Mouse (Mus musculus): ENCODE measurements around the gene Trappc6a. TPM values are rescaled to one million over a fixed set of nuclear protein-coding genes. Genes with fewer than 3 reads are reported as not detected.

Trappc6a gene
- total and polyA plus RNA-seq, 3 experiments: 41.1 to 201 (median 72.2) TPM

GRCm38 (mm10) chr7:19466602-19467145 is 41.5 kb upstream of the Trappc6a start:
- TF ChIP-seq MYC (IDR thresholded peaks at IDR 0.05; ENCODE audit: low read depth, low read length) (no peak), MAX (IDR thresholded peaks at IDR 0.05; ENCODE audit: low read length) (no peak), SIN3A (IDR thresholded peaks at IDR 0.05; ENCODE audit: low read length) (no peak), RAD21 (IDR thresholded peaks at IDR 0.05; ENCODE audit: low read depth, low read length) (no peak), BHLHE40 (IDR thresholded peaks at IDR 0.05; ENCODE audit: low read depth, low read length) (no peak), SMC3 (IDR thresholded peaks at IDR 0.05; ENCODE audit: low read depth, low read length) (no peak), IRF4 (IDR thresholded peaks at IDR 0.05; ENCODE audit: low read depth, low read length) (no peak), KAT2A (IDR thresholded peaks at IDR 0.05; ENCODE audit: insufficient replicate concordance, low read length) (no peak), ETS1 (conservative IDR thresholded peaks at IDR 0.05; ENCODE audit: low read depth, low read length) (no peak), MAFK (IDR thresholded peaks at IDR 0.05; ENCODE audit: insufficient replicate concordance, low read length) (no peak), CTCF (conservative IDR thresholded peaks at IDR 0.05 in 1 of 2, IDR thresholded peaks at IDR 0.05 in 1 of 2; ENCODE audit: low read depth in 2 of 2, low read length in 2 of 2) (no peak), POLR2A (IDR thresholded peaks at IDR 0.05; ENCODE audit: low read depth, low read length) (no peak), ELF1 (IDR thresholded peaks at IDR 0.05; ENCODE audit: low read depth, low read length) (no peak), USF2 (conservative IDR thresholded peaks at IDR 0.05; ENCODE audit: low read depth, low read length) (no peak), GABPA (IDR thresholded peaks at IDR 0.05; ENCODE audit: insufficient replicate concordance, low read depth, low read length) (no peak)
- dilution Hi-C loops (cut with MboI; ENCODE audit: extremely low pct_ligation_motif_present, extremely low pct_unique_long_range_greater_than_20kb, low sequenced_read_pairs) (no loop called here), in situ Hi-C loops (cut with MboI; ENCODE audit: low pct_ligation_motif_present, low pct_unique_long_range_greater_than_20kb, low sequenced_read_pairs) (no loop called here)
- Histone ChIP-seq H3K4me3 (replicated peaks in 1 of 3; ENCODE audit: low read depth in 2 of 3, low read length in 2 of 3, poor library complexity in 1 of 3) (no peak overlapping the region), H3K4me1 (ENCODE audit: control insufficient read depth in 1 of 2, insufficient read depth in 2 of 2) (peaks cover 2 to 13% of the 10 kb centered on the region in 2 experiments; a peak in 3 of 4 replicates), H3K9ac (ENCODE audit: insufficient read depth, low read depth) (no peak overlapping the region), H3K4me2 (ENCODE audit: insufficient read depth, low read depth, poor library complexity, severe bottlenecking) (no peak overlapping the region), H3K27me3 (replicated peaks) (peaks cover 63% of the 10 kb centered on the region), H3K36me3 (replicated peaks in 1 of 2; ENCODE audit: control insufficient read depth in 1 of 2, insufficient read depth in 1 of 2, low read length in 1 of 2) (no peaks in the 10 kb centered on the region), H3K27ac (ENCODE audit: insufficient read depth, low read depth) (no peak overlapping the region), H3K79me2 (replicated peaks; ENCODE audit: control insufficient read depth, extremely low read depth, insufficient read depth, poor library complexity, severe bottlenecking) (no peaks in the 10 kb centered on the region), H3K9me3 (replicated peaks; ENCODE audit: low read length) (peaks cover 8% of the 10 kb centered on the region)
- DNase-seq (ENCODE audit: extremely low read depth): no peak

GRCm38 (mm10) chr7:19467638-19468037 is 40.6 kb upstream of the Trappc6a start:
- peaks cover 70% of the 10 kb centered on the region for H3K27me3 ChIP-seq (replicated peaks)
- H3K4me1 ChIP-seq (ENCODE audit: control insufficient read depth in 1 of 2, insufficient read depth in 2 of 2): peaks cover 2 to 16% of the 10 kb centered on the region in 2 experiments; a peak in 3 of 4 replicates
- no peak for TF ChIP-seq CHD1 (IDR thresholded peaks at IDR 0.05; ENCODE audit: low read depth, low read length)
- no peak for TF ChIP-seq JUND (conservative IDR thresholded peaks at IDR 0.05; ENCODE audit: low read depth, low read length)
- no peak for TF ChIP-seq MYC (IDR thresholded peaks at IDR 0.05; ENCODE audit: low read depth, low read length)
- TF ChIP-seq CTCF (conservative IDR thresholded peaks at IDR 0.05 in 1 of 2, IDR thresholded peaks at IDR 0.05 in 1 of 2; ENCODE audit: low read depth in 2 of 2, low read length in 2 of 2): no peak
- TF ChIP-seq JUN (IDR thresholded peaks at IDR 0.05; ENCODE audit: insufficient read depth, low read depth, low read length): no peak
- no peak for TF ChIP-seq SIN3A (IDR thresholded peaks at IDR 0.05; ENCODE audit: low read length)
- no peak for TF ChIP-seq MEF2A (IDR thresholded peaks at IDR 0.05; ENCODE audit: borderline replicate concordance, low read depth, low read length)
- TF ChIP-seq IRF4 (IDR thresholded peaks at IDR 0.05; ENCODE audit: low read depth, low read length): no peak
- TF ChIP-seq MAFK (IDR thresholded peaks at IDR 0.05; ENCODE audit: insufficient replicate concordance, low read length): no peak
- TF ChIP-seq TBP (conservative IDR thresholded peaks at IDR 0.05; ENCODE audit: low read depth, low read length): no peak
- no peak for TF ChIP-seq GABPA (IDR thresholded peaks at IDR 0.05; ENCODE audit: insufficient replicate concordance, low read depth, low read length)
- TF ChIP-seq E2F4 (IDR thresholded peaks at IDR 0.05; ENCODE audit: insufficient replicate concordance, low read depth, low read length): no peak
- TF ChIP-seq ZMIZ1 (IDR thresholded peaks at IDR 0.05; ENCODE audit: low read depth, low read length): no peak
- TF ChIP-seq SMC3 (IDR thresholded peaks at IDR 0.05; ENCODE audit: low read depth, low read length): no peak
- TF ChIP-seq POLR2AphosphoS2 (IDR thresholded peaks at IDR 0.05; ENCODE audit: low read depth, low read length): no peak
- TF ChIP-seq UBTF (IDR thresholded peaks at IDR 0.05; ENCODE audit: low read depth, low read length): no peak
- no peak for TF ChIP-seq PAX5 (IDR thresholded peaks at IDR 0.05; ENCODE audit: low read length)
- no peak for DNase-seq (ENCODE audit: extremely low read depth)
- H3K9ac ChIP-seq (ENCODE audit: insufficient read depth, low read depth): no peak overlapping the region
- H3K79me2 ChIP-seq (replicated peaks; ENCODE audit: control insufficient read depth, extremely low read depth, insufficient read depth, poor library complexity, severe bottlenecking): no peaks in the 10 kb centered on the region
- dilution Hi-C loops (cut with MboI; ENCODE audit: extremely low pct_ligation_motif_present, extremely low pct_unique_long_range_greater_than_20kb, low sequenced_read_pairs) (no loop called here), in situ Hi-C loops (cut with MboI; ENCODE audit: low pct_ligation_motif_present, low pct_unique_long_range_greater_than_20kb, low sequenced_read_pairs) (no loop called here)
- H3K4me2 ChIP-seq (ENCODE audit: insufficient read depth, low read depth, poor library complexity, severe bottlenecking): no peak overlapping the region
- no peak overlapping the region for H3K4me3 ChIP-seq (replicated peaks in 1 of 3; ENCODE audit: low read depth in 2 of 3, low read length in 2 of 3, poor library complexity in 1 of 3)
- no peak overlapping the region for H3K27ac ChIP-seq (ENCODE audit: insufficient read depth, low read depth)
- H3K36me3 ChIP-seq (replicated peaks in 1 of 2; ENCODE audit: control insufficient read depth in 1 of 2, insufficient read depth in 1 of 2, low read length in 1 of 2): no peaks in the 10 kb centered on the region
- H3K9me3 ChIP-seq (replicated peaks; ENCODE audit: low read length): peaks cover 8% of the 10 kb centered on the region
